Mouse (Mus musculus) left cerebral cortex, adult 8-10 months (tissue): ENCODE measurements around the gene Wdr53. TPM values are rescaled to one million over a fixed set of nuclear protein-coding genes. Genes with fewer than 3 reads are reported as not detected.
A peak's percentile ranks its signal among the peaks of the same experiment; 100 is the strongest.
"Not testable (repeated sequence)": the region's sequence is repeated elsewhere in the genome, so short reads cannot be mapped to it uniquely, and the experiment has no call there.

Experiments used
- DNase-seq, 2 experiments: peaks; one replicate each; pipeline ENCODE4 v3.0.0; 2022; ENCODE audit warnings: low spot score in 2 of 2
- microRNA-seq, 2 experiments: library from miRNA; unstranded; fragments of <30 nt; microRNA quantifications; one replicate each; pipeline ENCODE4 v1.2.0; 2022
- total RNA-seq, 4 experiments: library from RNA; stranded (reverse); gene quantifications; 2 replicates each; pipeline ENCODE4 v1.2.4; 2022

Wdr53 gene
- total RNA-seq, 4 experiments from 2014 or later: 9.8 to 14.5 (median 12.9) TPM

GRCm38 (mm10) chr16:32277308-32278256 is 30.6 kb downstream of the Wdr53 start, which contains the start of gene Rnf168:
Rnf168 (plus strand) TSS chr16:32277459.
- DNase-seq: peak; percentile 83 to 85

DNA sequence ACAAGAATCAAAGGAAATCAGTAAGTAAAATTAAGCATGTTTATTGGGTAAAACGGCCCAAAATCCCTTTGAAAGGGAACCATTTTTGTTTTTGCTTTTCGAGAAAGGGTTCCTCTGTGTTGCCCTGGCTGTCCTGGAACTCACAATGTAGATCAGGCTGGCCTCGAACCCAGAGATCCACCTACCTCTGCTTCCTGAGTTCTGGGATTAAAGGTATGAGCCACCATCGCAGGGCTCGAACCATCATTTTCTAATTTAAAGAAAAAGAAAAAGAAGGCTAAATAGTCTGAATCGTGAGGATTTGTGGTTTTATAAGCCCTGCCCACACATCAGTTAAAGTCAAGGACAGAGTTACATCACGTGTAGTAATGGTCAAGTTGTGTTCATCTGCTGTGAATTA is 31.4 kb downstream of the Wdr53 start:
- no peak for DNase-seq

DNA sequence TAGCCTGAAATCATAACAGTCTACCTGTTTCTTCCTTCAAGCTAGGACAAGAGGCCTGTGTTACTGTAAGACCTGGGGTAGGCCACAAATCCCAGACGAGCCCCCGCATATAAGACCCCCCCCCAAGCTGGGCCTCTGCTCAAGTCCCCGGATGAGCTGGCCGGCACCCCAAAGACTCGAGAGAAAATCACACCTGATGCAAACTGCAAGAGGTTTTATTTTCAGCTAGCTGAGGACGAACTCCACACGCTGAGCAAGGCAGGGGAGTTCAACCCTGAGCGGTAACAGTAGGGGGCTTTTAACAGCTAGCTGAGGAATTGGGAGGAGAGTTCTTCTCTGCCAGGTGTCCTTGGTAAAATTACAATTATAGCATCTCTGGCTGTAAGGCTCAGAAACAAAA is 33.2 kb downstream of the Wdr53 start:
- DNase-seq: no peak

DNA sequence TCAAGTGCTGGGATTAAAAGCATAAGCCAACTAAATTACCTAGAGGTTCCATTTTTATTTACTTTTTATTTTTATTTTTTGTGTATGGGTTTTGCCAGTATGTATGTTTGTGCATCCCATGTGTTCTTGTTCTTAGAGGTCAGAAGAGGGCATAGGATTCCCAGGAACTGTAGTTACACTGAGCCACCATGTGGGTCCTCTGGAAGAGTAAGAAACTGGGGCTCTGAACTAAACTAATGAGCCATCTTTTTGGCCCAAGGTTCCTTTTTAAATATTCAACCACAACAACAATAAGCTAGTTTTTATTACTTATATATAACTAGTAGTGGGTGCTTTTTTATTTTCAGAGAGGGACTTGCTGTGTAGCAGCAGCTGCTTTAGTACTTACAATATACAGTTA is 35.6 kb downstream of the Wdr53 start:
- no peak for DNase-seq

DNA sequence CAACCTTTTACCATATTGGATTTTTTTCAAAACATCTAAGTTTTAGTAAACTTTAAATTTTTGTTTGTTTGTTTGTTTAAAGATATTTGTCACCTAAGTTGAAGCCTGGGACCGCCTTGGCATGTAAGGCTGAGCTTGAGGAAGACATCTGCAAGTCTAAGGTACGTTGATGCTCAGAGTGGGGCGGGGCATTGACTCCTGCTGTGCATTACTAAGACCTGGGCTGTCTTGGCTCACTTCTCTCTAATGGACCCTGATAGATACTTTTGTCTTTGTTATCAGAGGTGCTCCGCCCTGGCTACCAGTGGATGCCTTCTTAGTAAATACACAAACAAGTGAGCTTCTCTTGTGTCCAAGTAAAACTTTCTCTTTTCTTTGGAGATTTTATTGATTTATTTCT is 44.8 kb downstream of the Wdr53 start:
- no peak for DNase-seq

- not testable (repeated sequence) for DNase-seq
Observed at GRCm38 (mm10) chr16:32299617-32300016, 52.6 kb downstream of the Wdr53 start.

DNA sequence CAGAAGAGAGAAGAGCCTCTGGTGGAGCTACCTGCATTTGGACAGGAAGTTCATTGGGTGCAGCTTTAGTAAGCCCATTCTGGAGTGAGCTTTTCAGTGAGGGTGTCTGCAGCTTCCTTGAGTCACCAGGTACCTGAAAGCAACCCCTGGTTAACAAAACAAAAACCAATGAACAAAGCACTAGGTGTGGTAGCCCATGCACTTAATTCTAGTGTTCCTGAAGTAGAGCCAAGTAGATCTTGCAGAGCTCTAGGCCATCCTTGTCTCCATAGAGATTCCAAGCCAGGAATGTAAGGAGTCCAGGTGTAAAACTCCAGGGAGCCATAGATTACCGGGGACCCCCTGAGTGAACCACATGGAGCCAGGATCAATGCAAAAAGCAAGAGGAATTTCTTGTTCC is 56.0 kb downstream of the Wdr53 start:
- DNase-seq: no peak

DNA sequence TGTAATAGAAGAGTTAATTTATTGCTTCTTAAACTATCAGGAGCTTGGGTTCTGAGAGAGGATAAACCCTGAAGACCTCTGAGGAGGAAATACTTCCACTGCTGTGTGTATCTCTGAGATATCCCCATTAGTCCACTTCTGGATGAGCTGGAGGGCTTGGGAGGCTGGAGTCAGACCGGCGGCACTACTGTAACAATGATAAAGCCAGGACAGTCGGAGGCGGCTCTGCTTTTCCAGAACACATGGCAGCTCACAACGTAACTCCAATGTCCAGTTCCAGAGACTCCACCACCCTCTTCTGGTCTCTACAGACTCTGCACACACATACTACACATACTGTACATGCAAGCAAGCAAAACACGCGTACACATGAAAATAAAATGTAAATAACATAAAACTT is 56.9 kb downstream of the Wdr53 start:
- DNase-seq: no peak

Small RNA genes within 50 kb of the gene (microRNA-seq; reads per million reads assigned to microRNA genes)
- gene Mir1946a: 0 reads per million in 2 experiments

Other genes starting within 250 kb of the Wdr53 start
- 10 to 100 TPM; 43.3 to 47.8 (median 44.2) TPM for gene Senp5, start 243.9 kb upstream of the Wdr53 start, total RNA-seq
- 10 to 100 TPM; 27.4 to 28.2 (median 27.8) TPM for gene Pak2, start 167.9 kb upstream of the Wdr53 start, total RNA-seq
- 10 to 100 TPM; 24.1 to 27.8 (median 24.8) TPM for gene Pigx, start 147.5 kb upstream of the Wdr53 start, total RNA-seq
- gene Cep19, start 147.4 kb upstream of the Wdr53 start, total RNA-seq: 10 to 100 TPM; 59.5 to 66.8 (median 64.2) TPM
- 1 to 10 TPM; 6.4 to 8.9 (median 8.6) TPM for gene Nrros, start 81.6 kb upstream of the Wdr53 start, total RNA-seq
- gene Bex6, start 67.4 kb upstream of the Wdr53 start, total RNA-seq: not detected
- gene Fbxo45, start 69 bp upstream of the Wdr53 start, total RNA-seq: 10 to 100 TPM; 42.5 to 44.2 (median 43.9) TPM
- under 1 TPM; 0.25 to 0.62 (median 0.36) TPM for gene Smco1, start 24.2 kb downstream of the Wdr53 start, total RNA-seq
- 10 to 100 TPM; 25.0 to 28.0 (median 26.0) TPM for gene Rnf168, start 30.2 kb downstream of the Wdr53 start, total RNA-seq
- 10 to 100 TPM; 50.1 to 58.7 (median 53.2) TPM for gene Ubxn7, start 85.0 kb downstream of the Wdr53 start, total RNA-seq
- under 1 TPM in 1 of 4 experiments, not detected in 3; 0.27 TPM for gene Tm4sf19, start 153.3 kb downstream of the Wdr53 start, total RNA-seq
- gene Tctex1d2, start 172.5 kb downstream of the Wdr53 start, total RNA-seq: 10 to 100 TPM; 17.5 to 21.3 (median 20.0) TPM
- gene Pcyt1a, start 183.7 kb downstream of the Wdr53 start, total RNA-seq: 10 to 100 TPM; 40.0 to 46.7 (median 43.6) TPM
- not detected for gene Slc51a, start 240.7 kb downstream of the Wdr53 start, total RNA-seq
- gene Zdhhc19, start 249.0 kb downstream of the Wdr53 start, total RNA-seq: not detected